Mouse (Mus musculus) small intestine, adult 10 weeks (tissue): ENCODE data around the gene Mybpc3. TPM values are rescaled to one million over a fixed set of nuclear protein-coding genes. Genes with fewer than 3 reads are reported as not detected.

ENCODE experiments used
- polyA plus RNA-seq: library from polyadenylated mRNA; stranded (reverse); fragments of 350-450 nt; fragmentation: Illumina TruSeq; extraction: RNeasy Lipid Tissue Mini Kit (QIAGEN cat#74804); gene quantifications from one replicate; pipeline ENCODE4 v1.2.3, GENCODE M21; 2014; ENCODE audit warnings: low replicate concordance

Mybpc3 gene
- not detected for polyA plus RNA-seq

DNA sequence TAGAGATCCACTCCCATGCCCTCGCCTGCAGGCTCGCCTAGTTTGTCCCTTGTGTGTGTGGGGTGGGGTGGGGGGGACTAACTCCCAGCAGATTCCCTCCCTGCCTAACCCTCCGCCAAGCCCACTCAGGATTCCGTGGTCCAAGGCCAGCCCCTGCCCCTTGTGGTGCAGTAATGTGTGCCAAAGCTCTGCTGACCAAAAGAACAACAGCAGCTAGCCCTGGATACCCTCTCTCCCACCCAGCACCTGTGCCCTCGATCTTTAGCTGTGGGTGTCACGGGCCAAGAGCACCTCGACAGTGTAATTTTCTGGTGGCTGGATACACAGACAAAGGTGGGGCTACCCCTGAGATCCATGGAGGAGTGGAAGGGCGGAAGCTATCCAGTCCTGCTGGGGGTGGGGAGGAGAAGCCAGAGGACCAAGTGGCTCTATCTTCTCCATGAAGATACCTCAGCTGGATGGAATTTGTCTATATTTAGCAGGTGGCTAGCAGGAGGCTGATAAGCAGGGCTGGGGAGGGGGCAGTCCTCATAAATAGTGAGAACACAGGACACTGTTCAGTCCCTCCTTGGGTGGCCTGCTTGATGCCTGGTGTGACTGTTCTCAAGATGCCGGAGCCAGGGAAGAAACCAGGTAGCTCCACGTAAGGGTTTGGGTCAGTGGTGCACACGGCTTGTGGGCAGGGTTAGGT, at the start of gene Mybpc3:
Gene Mybpc3, plus strand, starts transcription at position 560 of the 691 bp plus-strand sequence.

DNA sequence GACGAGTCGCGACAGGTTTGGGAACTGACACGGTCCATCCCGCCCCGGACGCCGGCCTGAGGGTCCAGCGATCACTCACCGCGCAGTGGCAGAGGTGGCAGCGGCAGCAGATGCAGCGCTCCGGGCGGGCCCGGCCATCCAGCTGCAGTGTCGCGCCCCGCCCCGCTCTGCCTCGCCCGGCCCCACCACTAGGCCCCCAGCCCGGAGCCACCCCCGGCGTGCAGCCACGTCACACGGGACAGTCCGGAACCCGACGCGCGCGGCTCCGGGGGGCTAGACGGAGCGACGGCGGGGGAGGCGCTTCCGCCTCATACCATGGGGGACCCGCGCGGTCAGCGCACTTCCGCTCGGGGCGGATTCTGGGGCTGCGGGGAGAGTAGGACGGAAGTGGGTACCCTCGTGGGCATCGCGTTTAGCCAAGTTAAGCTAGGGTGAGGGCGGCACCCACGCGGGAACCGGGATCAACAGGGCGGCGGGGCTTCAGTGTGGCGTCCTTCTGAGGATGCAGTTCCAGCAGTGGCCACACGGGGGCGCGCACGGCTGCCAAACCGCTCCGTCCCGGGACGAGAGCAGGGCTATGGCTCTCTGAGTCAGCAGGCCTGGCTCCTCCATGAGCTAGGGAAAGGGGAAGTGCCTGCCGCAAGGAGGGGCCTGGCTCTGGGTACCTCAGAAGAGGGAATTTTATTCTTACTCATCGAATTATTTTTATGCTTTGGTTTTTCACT, 47.7 kb upstream of the Mybpc3 start, which contains the start of gene Slc39a13:
Gene Slc39a13, minus strand, starts transcription at position 342 of the 725 bp plus-strand sequence.

DNA sequence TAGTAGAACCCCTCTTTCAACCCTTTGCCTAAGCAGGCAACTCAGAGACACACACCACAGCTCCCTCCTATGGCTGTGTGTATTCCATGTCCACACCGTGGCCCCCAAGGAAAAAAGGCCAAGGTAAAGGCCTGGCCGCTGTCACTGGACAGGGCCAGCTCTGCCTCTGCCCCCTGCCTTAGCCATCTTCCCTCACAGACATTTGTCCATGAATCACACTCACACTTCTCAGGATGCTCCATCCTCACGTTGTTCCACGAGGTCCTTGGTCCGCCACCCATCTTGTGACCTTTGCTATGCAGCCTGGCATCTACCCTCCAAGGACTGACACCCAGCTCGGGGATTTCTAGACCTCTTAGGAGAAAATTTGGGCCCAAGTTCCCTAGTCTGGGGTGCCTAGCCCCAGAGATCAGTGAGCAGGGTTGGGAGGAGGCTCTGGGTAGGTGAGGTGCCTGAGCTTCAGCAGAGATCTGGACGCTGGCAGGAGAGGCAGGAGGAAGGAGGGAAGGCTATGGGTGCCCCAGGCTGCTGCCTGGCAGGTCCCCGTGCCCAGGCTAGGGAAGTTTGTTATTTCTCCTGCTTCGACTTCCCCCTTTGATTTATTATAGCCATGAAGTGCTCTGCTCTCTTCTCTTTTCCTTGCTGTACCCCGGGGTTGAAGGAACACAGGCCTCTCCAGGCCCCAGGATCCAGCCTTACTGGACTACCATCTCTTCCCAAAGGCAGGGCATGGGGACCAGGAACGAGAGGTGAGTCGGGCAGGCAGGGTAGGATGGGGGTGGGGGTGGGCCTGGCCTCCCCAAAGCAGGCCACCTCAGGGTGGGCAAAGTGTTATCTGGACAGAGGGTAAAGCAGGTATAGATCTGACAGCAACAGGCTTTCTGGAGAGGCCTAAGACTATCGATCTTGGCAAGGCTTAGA, 35.9 kb upstream of the Mybpc3 start, which contains the start of gene Spi1:
Gene Spi1, plus strand, starts transcription at position 616 of the 921 bp plus-strand sequence.

DNA sequence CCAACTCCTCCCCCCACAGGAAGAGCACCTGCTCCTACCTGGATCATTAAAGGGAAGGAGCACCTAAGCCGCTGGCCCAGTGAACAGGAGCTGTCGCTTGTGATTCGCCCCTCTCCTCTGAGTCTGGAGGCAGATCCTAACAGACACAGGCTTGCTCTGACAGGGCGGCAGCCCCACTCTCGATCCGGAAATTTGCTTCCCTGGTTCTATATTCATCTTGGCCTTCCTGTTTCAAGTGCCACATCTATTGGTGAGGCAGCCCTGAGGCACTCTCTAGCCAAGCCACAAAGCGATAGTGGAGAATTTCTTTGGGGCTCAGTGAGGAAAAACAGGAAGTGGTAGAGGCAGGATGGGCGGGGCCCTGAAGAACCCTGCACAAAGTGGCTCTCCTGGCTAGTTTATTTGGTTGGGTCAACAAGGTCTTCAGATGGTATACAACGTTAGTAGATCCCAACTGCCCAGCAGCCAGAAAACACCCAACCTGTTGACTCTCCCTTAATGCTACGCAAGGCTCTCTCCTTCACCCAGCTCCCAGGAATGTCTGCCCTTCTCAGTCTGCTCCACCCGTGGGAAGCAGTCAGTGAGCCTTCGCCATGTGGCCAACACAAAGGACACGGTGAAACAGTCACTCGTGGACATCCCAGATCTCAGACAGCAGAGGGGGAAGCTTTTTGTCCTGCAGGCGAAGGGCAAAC, 65.9 kb downstream of the Mybpc3 start, which contains the start of gene Madd:
Gene Madd, minus strand, starts transcription at position 127 of the 695 bp plus-strand sequence.

Other genes with a start within 250 kb of the Mybpc3 start
- gene C1qtnf4, start 232.3 kb upstream of the Mybpc3 start, polyA plus RNA-seq, result not detected
- 5.5 TPM for gene Kbtbd4, start 213.4 kb upstream of the Mybpc3 start, polyA plus RNA-seq
- 126 TPM for gene Ndufs3, start 213.3 kb upstream of the Mybpc3 start, polyA plus RNA-seq
- gene Celf1, start 177.8 kb upstream of the Mybpc3 start, polyA plus RNA-seq, result 84.7 TPM
- gene Rapsn, start 82.5 kb upstream of the Mybpc3 start, polyA plus RNA-seq, result not detected
- gene Psmc3, start 64.1 kb upstream of the Mybpc3 start, polyA plus RNA-seq, result 74.5 TPM
- 0.89 TPM for gene Slc39a13, start 47.7 kb upstream of the Mybpc3 start, polyA plus RNA-seq
- gene Spi1, start 35.8 kb upstream of the Mybpc3 start, polyA plus RNA-seq, result 2.4 TPM
- 3.3 TPM for gene Madd, start 65.7 kb downstream of the Mybpc3 start, polyA plus RNA-seq
- gene Nr1h3, start 84.7 kb downstream of the Mybpc3 start, polyA plus RNA-seq, result 0.48 TPM
- gene Acp2, start 84.7 kb downstream of the Mybpc3 start, polyA plus RNA-seq, result 35.3 TPM
- gene Ddb2, start 118.8 kb downstream of the Mybpc3 start, polyA plus RNA-seq, result 21.9 TPM
- gene Pacsin3, start 137.8 kb downstream of the Mybpc3 start, polyA plus RNA-seq, result not detected
- gene Arfgap2, start 146.8 kb downstream of the Mybpc3 start, polyA plus RNA-seq, result 5.3 TPM